Mouse (Mus musculus) liver, embryonic 13.5 days (tissue): Measurements from ENCODE around the gene Myoz1. TPM values are rescaled to one million over a fixed set of nuclear protein-coding genes. Genes with fewer than 3 reads are reported as not detected.
A peak's percentile ranks its signal among the peaks of the same experiment; 100 is the strongest.
"Not testable (repeated sequence)": the region's sequence is repeated elsewhere in the genome, so short reads cannot be mapped to it uniquely, and the experiment has no call there.

Experiments used
- ATAC-seq: fragments of 200-750 bp; cut with Nextera tagmentation; 2 replicates; pipeline ENCODE4 v1.8.0; 2017; ENCODE audit warnings: low read depth, mild to moderate bottlenecking, moderate number of reproducible peaks, moderate library complexity
- DNase-seq: peaks from one replicate; pipeline ENCODE4 v3.0.0; 2022
- H3K27ac ChIP-seq: fragments of 300-500 bp; sonication (generic); 2 replicates; pipeline ENCODE4 v1.5.1; 2015; ENCODE audit warnings: moderate library complexity, mild to moderate bottlenecking, inconsistent platforms
- H3K27me3 ChIP-seq: fragments of 300-500 bp; sonication (generic); 2 replicates; pipeline ENCODE4 v1.6.1; 2015; ENCODE audit warnings: mild to moderate bottlenecking, inconsistent platforms
- H3K36me3 ChIP-seq: fragments of 300-500 bp; sonication (generic); 2 replicates; pipeline ENCODE4 v1.6.1; 2015; ENCODE audit warnings: mild to moderate bottlenecking, inconsistent platforms
- H3K4me1 ChIP-seq: fragments of 300-500 bp; sonication (generic); replicated peaks from 2 replicates; pipeline ENCODE4 v1.6.1; 2015; ENCODE audit warnings: inconsistent platforms
- H3K4me2 ChIP-seq: fragments of 300-500 bp; sonication (generic); 2 replicates; pipeline ENCODE4 v1.6.1; 2015; ENCODE audit warnings: inconsistent platforms, mild to moderate bottlenecking, moderate library complexity
- H3K4me3 ChIP-seq: fragments of 300-500 bp; sonication (generic); replicated peaks from 2 replicates; pipeline ENCODE4 v1.5.1; 2015; ENCODE audit warnings: mild to moderate bottlenecking, inconsistent platforms
- H3K9ac ChIP-seq: fragments of 300-500 bp; sonication (generic); 2 replicates; pipeline ENCODE4 v1.6.1; 2015; ENCODE audit warnings: mild to moderate bottlenecking, inconsistent platforms
- H3K9me3 ChIP-seq: fragments of 300-500 bp; sonication (generic); replicated peaks from 2 replicates; pipeline ENCODE4 v1.6.1; 2016; ENCODE audit warnings: inconsistent platforms
- WGBS: fragments of 180-500 bp; shearing (Covaris S2); methylation state at CpG from one replicate; pipeline ENCODE4 v1.1.7; 2015; ENCODE audit not compliant: insufficient replicate concordance; 5-methylcytosine and 5-hydroxymethylcytosine counted together
- polyA plus RNA-seq: library from polyadenylated mRNA; unstranded; fragments of >200 nt; fragmentation: Nextera tagmentation; extraction: Ambion mirVana; gene quantifications from 2 replicates; pipeline ENCODE4 v1.2.1, GENCODE M21; 2015

The Myoz1 gene
- polyA plus RNA-seq, result 0.10 and 0.29 TPM in 2 replicates

DNA sequence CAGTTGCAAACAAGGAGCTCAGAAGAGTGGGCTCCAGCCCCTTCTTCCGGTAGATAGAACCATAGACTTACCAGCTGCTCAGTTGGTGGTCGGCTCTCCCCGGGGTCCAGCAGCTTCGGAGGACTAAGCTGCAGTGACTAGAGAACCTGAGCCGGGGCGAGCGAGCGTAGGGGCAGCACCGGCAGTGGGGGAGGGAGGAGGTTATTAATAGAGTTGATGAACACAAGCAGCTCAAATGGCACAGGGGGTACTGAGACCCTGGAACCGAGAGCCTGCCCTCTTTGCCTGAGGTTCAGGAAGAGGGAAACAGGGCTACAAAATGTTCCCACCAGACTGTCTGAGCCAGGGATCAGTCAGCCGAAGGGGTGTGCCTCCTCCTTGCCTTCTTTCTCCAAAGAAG, at the start of gene Myoz1:
Myoz1 (minus strand) TSS at position 180 of the 400 bp plus-strand sequence.
- H3K4me2 ChIP-seq, result no peak within 1 kb of the TSS
- H3K27ac ChIP-seq, result no peak within 1 kb of the TSS
- DNase-seq, result no peak
- H3K4me1 ChIP-seq, result peaks cover 13% of the 10 kb centered on the region
- ATAC-seq, result no peak
- peaks cover 4% of the 10 kb centered on the region for H3K27me3 ChIP-seq
- no peaks in the 10 kb centered on the region for H3K36me3 ChIP-seq
- no peak within 1 kb of the TSS for H3K9ac ChIP-seq
- 60% methylated on average over 11 of the region's 11 CpGs for WGBS
- H3K9me3 ChIP-seq, result no peaks in the 10 kb centered on the region
- H3K4me3 ChIP-seq, result no peak within 1 kb of the TSS

DNA sequence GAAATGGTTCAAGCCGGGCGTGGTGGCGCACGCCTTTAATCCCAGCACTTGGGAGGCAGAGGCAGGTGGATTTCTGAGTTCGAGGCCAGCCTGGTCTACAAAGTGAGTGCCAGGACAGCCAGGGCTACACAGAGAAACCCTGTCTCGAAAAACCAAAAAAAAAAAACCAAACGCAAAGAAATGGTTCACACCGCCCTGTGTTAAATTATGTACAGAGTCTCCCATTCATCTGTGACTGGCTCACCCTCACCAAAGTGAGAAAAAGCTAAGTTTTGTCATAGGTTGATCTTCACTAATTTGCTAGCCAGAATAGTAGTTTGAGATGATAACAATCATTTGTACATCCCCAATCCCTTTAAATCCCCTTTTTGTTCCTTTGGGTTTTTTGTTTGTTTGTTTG, 47.1 kb upstream of the Myoz1 start:
- Histone ChIP-seq H3K9ac (peak overlapping the region; percentile 88), H3K4me1 (peaks cover 71% of the 10 kb centered on the region), H3K27ac (peak overlapping the region; percentile 93), H3K4me2 (peak overlapping the region; percentile 78), H3K36me3 (peaks cover 33% of the 10 kb centered on the region), H3K4me3 (peak overlapping the region; percentile 93)
- H3K27me3 ChIP-seq, DNase-seq, H3K9me3 ChIP-seq, ATAC-seq: not testable (repeated sequence)
- 5% methylated on average over 8 of the region's 8 CpGs for WGBS

DNA sequence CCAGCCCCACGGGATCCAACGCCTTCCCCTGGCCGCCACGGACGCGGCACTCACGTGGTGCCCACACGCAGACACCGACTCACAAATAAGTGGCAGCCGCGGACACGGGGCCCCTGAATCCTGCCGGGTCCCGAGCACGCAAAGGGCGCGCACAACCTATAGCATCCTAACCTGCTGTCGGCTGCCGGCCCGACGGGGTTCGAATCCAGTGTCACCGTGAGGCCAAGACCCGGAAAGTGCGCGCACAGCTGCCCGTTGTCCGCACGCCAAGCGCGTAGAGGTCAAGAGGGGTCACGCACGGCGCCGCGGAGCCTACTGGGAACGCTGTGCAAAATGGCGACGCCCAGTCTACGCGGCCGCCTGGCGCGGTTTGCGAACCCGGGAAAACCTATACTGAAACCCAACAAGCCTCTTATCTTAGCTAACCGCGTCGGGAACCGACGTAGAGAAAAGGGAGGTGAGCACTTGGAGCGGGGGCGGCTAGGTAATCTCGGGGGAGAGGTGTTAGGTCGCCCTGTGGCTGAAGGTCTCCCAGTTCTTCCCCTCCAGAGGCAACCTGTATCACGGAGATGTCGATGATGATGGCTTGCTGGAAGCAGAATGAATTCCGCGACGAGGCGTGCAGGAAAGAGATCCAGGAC, 46.5 kb upstream of the Myoz1 start, which contains the start of gene Chchd1:
Chchd1 (plus strand) TSS at position 266 of the 641 bp plus-strand sequence.
- ATAC-seq (peak; percentile 81), DNase-seq (peak; percentile 81)
- Histone ChIP-seq H3K36me3 (peaks cover 39% of the 10 kb centered on the region), H3K4me1 (peaks cover 71% of the 10 kb centered on the region), H3K4me3 (peak within 1 kb of the TSS; percentile 93), H3K27ac (peak within 1 kb of the TSS; percentile 93), H3K9me3 (no peaks in the 10 kb centered on the region), H3K9ac (peak within 1 kb of the TSS; percentile 88), H3K4me2 (peak within 1 kb of the TSS; percentile 78), H3K27me3 (no peaks in the 10 kb centered on the region)
- WGBS, result under 1% methylated on average over 61 of the region's 61 CpGs

DNA sequence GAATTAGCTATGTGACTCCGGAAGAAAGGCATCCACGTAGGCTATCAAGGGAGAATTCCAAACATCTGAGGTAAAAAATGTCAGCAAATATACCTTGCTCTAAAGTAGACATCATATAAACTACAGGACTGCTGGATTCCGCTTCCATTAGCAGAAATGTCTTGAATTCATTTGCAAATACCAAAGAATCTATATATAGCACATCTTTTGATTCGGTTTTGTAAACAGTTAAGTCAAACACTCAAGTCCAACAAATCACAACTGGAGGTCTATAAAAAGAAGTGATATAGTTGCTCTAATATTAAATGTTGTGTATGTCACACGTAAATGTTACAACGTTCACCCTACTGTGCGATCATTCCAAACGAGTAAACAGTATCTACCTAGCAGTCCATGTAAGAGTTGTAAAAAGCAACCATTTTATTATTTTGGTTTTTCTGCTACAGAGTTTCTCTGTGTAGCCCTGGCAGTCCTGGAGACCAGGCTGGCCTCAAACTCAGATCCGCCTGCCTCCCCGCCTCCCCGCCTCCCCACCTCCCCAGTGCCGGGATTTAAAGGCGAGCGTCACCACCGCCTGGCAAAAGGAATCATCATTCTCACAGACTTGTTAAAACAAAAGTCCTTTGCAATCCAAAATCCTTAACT, 45.9 kb upstream of the Myoz1 start:
- Histone ChIP-seq H3K27me3 (no peaks in the 10 kb centered on the region), H3K4me3 (peak overlapping the region; percentile 93), H3K36me3 (peaks cover 40% of the 10 kb centered on the region), H3K9ac (peak overlapping the region; percentile 88), H3K4me1 (peaks cover 74% of the 10 kb centered on the region), H3K4me2 (peak overlapping the region; percentile 78), H3K9me3 (no peaks in the 10 kb centered on the region), H3K27ac (peak overlapping the region; percentile 93)
- ATAC-seq (peak; percentile 22; the same call in 1 of the 2 replicates), DNase-seq (no peak)
- 10% methylated on average over 15 of the region's 15 CpGs for WGBS

DNA sequence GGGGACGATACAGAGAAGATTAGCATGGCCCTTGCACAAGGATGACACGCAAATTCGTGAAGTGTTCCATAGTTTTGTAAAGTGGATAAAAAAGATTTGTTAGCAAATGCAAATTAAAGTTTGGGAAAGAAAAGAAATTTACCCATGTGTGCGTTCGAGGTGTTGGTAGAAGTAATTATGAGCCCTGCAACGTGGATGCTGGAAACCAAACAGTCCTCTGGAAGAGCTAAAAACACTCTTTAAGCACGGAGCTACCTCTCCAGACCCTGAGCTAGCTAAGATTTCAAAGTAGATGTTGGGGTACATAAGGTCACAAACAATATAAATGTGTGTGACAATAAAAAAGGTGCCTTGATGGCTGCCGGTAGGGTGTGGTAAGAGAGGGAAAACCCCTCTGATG, 45.2 kb upstream of the Myoz1 start:
- ATAC-seq (no peak), DNase-seq (no peak)
- 70% methylated on average over 8 of the region's 8 CpGs for WGBS
- Histone ChIP-seq H3K27ac (peak overlapping the region; percentile 93; the same call in 1 of the 2 replicates), H3K9ac (peak overlapping the region; percentile 88), H3K4me3 (peak overlapping the region; percentile 93), H3K27me3 (no peaks in the 10 kb centered on the region), H3K9me3 (no peaks in the 10 kb centered on the region), H3K36me3 (peaks cover 40% of the 10 kb centered on the region), H3K4me2 (peak overlapping the region; percentile 78), H3K4me1 (peaks cover 75% of the 10 kb centered on the region)

DNA sequence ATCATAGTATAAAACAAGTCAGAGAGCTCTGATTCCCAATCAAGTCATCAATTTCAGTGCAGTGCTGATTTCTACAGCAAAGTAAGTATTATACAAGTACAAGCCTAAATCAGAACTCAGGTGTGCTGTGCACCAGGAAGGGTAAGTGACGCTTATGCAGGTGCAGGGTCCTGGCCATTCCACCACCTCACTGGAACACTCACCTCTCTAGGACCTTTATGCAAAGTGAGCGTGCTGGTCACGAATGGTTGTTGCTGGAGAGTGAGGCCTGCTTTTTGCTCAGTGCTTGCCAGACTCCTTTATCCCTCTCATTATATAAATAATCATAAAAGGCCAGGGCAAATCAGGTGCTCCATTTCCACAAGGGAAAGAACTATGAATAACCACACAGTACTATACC, 44.0 kb upstream of the Myoz1 start:
- no peak for ATAC-seq
- DNase-seq, result no peak
- H3K4me3 ChIP-seq, result no peak overlapping the region
- no peaks in the 10 kb centered on the region for H3K27me3 ChIP-seq
- H3K4me2 ChIP-seq, result no peak overlapping the region
- H3K36me3 ChIP-seq, result peaks cover 37% of the 10 kb centered on the region
- 87% methylated on average over 3 of the region's 3 CpGs for WGBS
- H3K4me1 ChIP-seq, result peaks cover 81% of the 10 kb centered on the region
- H3K9me3 ChIP-seq, result no peaks in the 10 kb centered on the region
- no peak overlapping the region for H3K27ac ChIP-seq
- no peak overlapping the region for H3K9ac ChIP-seq

DNA sequence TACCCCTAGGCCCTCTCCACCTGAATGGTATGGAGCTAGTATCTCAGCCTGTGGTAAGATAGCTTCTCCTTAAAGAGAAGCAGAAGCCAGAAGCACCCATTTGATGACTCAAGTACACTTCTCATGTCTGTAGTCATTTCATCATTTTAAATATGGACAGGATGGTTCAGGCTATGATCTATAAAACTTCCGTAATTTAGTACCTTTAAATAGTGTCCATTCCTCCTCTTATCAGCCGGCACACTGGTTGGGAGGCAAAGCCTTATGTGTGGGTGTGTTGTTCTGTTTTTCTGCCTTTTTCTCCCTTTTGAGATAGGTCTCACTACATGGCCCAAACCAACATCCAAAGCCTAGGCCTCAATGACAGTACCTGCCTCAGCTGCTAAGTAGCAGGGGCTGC, 42.2 kb upstream of the Myoz1 start:
- Histone ChIP-seq H3K9ac (no peak overlapping the region), H3K9me3 (no peaks in the 10 kb centered on the region), H3K4me1 (peaks cover 83% of the 10 kb centered on the region), H3K36me3 (peaks cover 33% of the 10 kb centered on the region), H3K4me2 (peak overlapping the region; percentile 87; the same call in 1 of the 2 replicates), H3K27me3 (no peaks in the 10 kb centered on the region), H3K4me3 (no peak overlapping the region), H3K27ac (0 out of 2 replicates have a peak overlapping the region, but pooled peaks have one; percentile 11)
- no peak for ATAC-seq
- no peak for DNase-seq
- WGBS, result 43% methylated on average over 2 of the region's 2 CpGs

DNA sequence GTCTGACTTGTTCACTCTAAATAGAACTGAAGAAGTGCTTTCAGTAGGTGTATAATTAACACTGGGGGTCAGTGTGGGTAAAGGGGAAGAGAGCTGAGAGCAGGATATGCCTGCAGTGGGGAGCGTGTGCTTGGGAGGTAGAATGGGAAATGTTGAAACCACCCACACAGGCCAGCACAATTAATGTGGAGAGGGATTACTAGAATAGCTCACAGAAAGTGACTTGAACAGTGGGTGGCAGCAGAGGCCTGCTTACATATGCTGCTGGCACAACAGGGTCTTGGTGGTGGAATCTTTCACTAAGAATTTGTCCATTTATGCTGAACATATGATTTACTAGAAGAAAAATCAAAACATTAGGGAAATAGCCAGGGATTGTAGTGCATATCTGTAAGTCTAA, 40.6 kb upstream of the Myoz1 start:
- Histone ChIP-seq H3K27me3 (no peaks in the 10 kb centered on the region), H3K36me3 (peaks cover 48% of the 10 kb centered on the region), H3K4me1 (peaks cover 79% of the 10 kb centered on the region), H3K27ac (no peak overlapping the region), H3K4me3 (peak overlapping the region; percentile 95), H3K9me3 (no peaks in the 10 kb centered on the region), H3K4me2 (peak overlapping the region; percentile 87), H3K9ac (peak overlapping the region; percentile 94; the same call in 1 of the 2 replicates)
- 50% methylated on average over 1 of the region's 1 CpGs for WGBS
- ATAC-seq (no peak), DNase-seq (peak; percentile 29)

DNA sequence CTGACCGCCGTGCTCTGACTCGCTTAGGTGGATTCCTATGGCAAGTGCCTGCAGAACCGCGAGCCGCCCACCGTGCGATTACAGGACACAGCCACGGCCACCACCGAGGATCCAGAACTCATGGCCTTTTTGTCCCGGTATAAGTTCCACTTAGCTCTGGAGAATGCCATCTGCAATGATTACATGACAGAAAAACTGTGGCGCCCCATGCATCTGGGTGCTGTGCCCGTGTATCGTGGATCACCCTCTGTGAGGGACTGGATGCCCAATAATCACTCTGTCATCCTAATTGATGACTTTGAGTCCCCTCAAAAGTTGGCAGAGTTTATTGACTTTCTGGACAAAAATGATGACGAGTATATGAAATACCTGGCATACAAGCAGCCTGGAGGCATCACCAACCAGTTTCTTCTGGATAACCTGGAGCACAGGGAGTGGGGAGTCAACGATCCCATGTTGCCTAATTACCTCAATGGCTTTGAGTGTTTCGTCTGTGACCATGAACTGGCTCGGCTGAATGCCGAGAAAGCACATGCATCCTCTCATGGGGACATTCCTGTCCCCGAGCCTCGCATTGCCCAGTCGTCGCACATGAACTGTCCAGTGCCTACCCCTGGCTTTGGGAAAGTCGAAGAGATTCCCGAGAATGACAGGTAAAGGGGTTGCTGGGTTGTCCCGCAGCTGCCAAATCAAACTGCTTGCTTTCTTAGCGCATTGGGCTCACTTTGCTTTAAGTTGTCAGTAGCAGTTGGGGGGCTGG, 39.6 kb upstream of the Myoz1 start:
- H3K9me3 ChIP-seq, result no peaks in the 10 kb centered on the region
- H3K4me3 ChIP-seq, result peak overlapping the region; percentile 95
- peak overlapping the region; percentile 94 for H3K9ac ChIP-seq
- DNase-seq (no peak), ATAC-seq (no peak; the same call in 1 of the 2 replicates)
- WGBS, result 21% methylated on average over 27 of the region's 27 CpGs
- peak overlapping the region; percentile 87 for H3K4me2 ChIP-seq
- peaks cover 68% of the 10 kb centered on the region for H3K4me1 ChIP-seq
- peak overlapping the region; percentile 93 for H3K27ac ChIP-seq
- H3K36me3 ChIP-seq, result peaks cover 59% of the 10 kb centered on the region
- H3K27me3 ChIP-seq, result no peaks in the 10 kb centered on the region

DNA sequence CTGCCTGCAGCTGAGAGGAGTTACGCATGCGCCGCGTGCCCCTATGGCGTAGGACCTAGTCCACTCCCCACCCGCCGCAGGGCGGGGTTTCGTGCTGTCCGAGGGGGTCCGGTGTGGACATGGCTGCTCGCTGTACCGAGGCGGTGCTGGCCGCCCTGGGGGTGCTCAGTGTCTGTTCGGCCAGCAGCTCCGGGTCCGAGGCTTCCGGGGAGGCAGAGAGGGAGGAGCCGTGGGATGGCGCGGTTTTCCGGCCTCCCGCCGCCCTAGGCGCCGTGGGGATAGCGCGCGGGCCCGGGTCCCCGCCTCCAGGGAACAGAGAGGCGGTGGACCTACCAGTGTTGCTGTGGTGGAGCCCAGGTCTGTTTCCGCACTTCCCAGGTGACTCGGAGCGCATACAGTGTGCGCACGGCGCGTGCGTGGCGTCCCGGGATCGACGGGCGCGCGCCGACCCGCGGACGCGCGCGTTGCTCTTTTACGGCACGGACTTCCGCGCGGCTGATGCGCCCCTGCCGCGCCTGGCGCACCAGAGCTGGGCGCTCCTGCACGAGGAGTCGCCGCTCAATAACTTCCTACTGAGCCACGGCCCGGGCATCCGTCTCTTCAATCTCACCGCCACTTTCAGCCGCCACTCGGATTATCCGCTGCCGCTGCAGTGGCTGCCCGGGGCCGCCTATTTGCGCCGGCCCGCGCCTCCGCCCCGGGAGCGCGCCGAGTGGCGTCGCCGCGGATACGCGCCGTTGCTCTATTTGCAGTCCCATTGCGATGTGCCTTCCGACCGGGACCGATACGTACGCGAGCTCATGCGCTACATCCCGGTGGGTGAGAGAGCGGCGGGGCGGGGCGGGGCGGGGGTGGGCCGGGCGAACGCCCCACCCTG, 38.8 kb upstream of the Myoz1 start, which contains the start of gene Fut11:
Fut11 (plus strand) TSS at position 85 of the 877 bp plus-strand sequence.
- peak within 1 kb of the TSS; percentile 95 for H3K4me3 ChIP-seq
- H3K27me3 ChIP-seq, result no peaks in the 10 kb centered on the region
- H3K9me3 ChIP-seq, result no peaks in the 10 kb centered on the region
- ATAC-seq (peak; percentile 85), DNase-seq (peak; percentile 79)
- H3K36me3 ChIP-seq, result peaks cover 61% of the 10 kb centered on the region
- WGBS, result under 1% methylated on average over 111 of the region's 111 CpGs
- peak within 1 kb of the TSS; percentile 93 for H3K27ac ChIP-seq
- H3K4me2 ChIP-seq, result peak within 1 kb of the TSS; percentile 87
- H3K4me1 ChIP-seq, result peaks cover 61% of the 10 kb centered on the region
- peak within 1 kb of the TSS; percentile 94 for H3K9ac ChIP-seq
